Mouse (Mus musculus) effector memory CD4-positive, alpha-beta T cell, adult 7 months (primary cell): ENCODE data around the gene Abca13. TPM values are rescaled to one million over a fixed set of nuclear protein-coding genes. Genes with fewer than 3 reads are reported as not detected.

Source experiments
- polyA plus RNA-seq: library from polyadenylated mRNA; unstranded; fragments of 100-300 nt; shearing (Covaris generic); gene quantifications from one replicate; pipeline ENCODE4 v1.2.1, GENCODE M21; 2017

The Abca13 gene
- polyA plus RNA-seq: 0.12 TPM

GRCm38 (mm10) chr11:9191555-9192131, at the start of gene Abca13:
TSS of gene Abca13 (plus strand) at chr11:9191942.

Other genes with a start within 250 kb of the Abca13 start
- 0.82 TPM for gene Pkd1l1, start 218.7 kb upstream of the Abca13 start, polyA plus RNA-seq
- 7.7 TPM for gene Hus1, start 180.8 kb upstream of the Abca13 start, polyA plus RNA-seq
- gene Gm11992, start 143.3 kb upstream of the Abca13 start, polyA plus RNA-seq: not detected
- gene Sun3, start 143.0 kb upstream of the Abca13 start, polyA plus RNA-seq: not detected
- not detected for gene Upp1, start 73.8 kb upstream of the Abca13 start, polyA plus RNA-seq